Mouse (Mus musculus) heart, embryonic 11.5 days (tissue): ENCODE results near the gene Sumo1. TPM values are rescaled to one million over a fixed set of nuclear protein-coding genes. Genes with fewer than 3 reads are reported as not detected.

Experiments used
- ATAC-seq: fragments of 200-750 bp; cut with Nextera tagmentation; replicated peaks from 2 replicates; pipeline ENCODE4 v1.8.0; 2017; ENCODE audit warnings: moderate library complexity; ENCODE audit not compliant: insufficient number of reproducible peaks, low FRiP score, low TSS enrichment
- H3K27ac ChIP-seq: fragments of 300-500 bp; sonication (generic); 2 replicates; pipeline ENCODE4 v1.5.1; 2014; ENCODE audit warnings: mild to moderate bottlenecking, low read depth, low read length
- H3K27me3 ChIP-seq: fragments of 300-500 bp; sonication (generic); 2 replicates; pipeline ENCODE4 v1.6.1; 2014; ENCODE audit warnings: mild to moderate bottlenecking, low read length, mixed read lengths; ENCODE audit not compliant: control insufficient read depth, insufficient read depth
- H3K36me3 ChIP-seq: fragments of 300-500 bp; sonication (generic); 2 replicates; pipeline ENCODE4 v1.6.1; 2014; ENCODE audit warnings: mild to moderate bottlenecking, low read length, moderate library complexity, mixed read lengths; ENCODE audit not compliant: control insufficient read depth, insufficient read depth
- H3K4me1 ChIP-seq: fragments of 300-500 bp; sonication (generic); 2 replicates; pipeline ENCODE4 v1.6.1; 2014; ENCODE audit warnings: low read length; ENCODE audit not compliant: control insufficient read depth, insufficient read depth
- H3K4me2 ChIP-seq: fragments of 300-500 bp; sonication (generic); 2 replicates; pipeline ENCODE4 v1.6.1; 2014; ENCODE audit warnings: mild to moderate bottlenecking, moderate library complexity
- H3K4me3 ChIP-seq: fragments of 300-500 bp; sonication (generic); 2 replicates; pipeline ENCODE4 v1.5.1; 2014; ENCODE audit warnings: low read depth, low read length
- H3K9ac ChIP-seq: fragments of 300-500 bp; sonication (generic); 2 replicates; pipeline ENCODE4 v1.6.1; 2014; ENCODE audit warnings: mild to moderate bottlenecking, low read depth, low read length, moderate library complexity
- H3K9me3 ChIP-seq: fragments of 300-500 bp; sonication (generic); replicated peaks from 2 replicates; pipeline ENCODE4 v1.6.1; 2016; ENCODE audit warnings: low read length; ENCODE audit not compliant: control insufficient read depth
- WGBS: fragments of 180-500 bp; shearing (Covaris S2); extraction: QIAGEN DNeasy Blood & Tissue Kit; methylation state at CpG from one replicate; pipeline ENCODE4 v1.1.7; 2014; ENCODE audit not compliant: insufficient replicate concordance; 5-methylcytosine and 5-hydroxymethylcytosine counted together
- polyA plus RNA-seq: library from polyadenylated mRNA; unstranded; fragments of >200 nt; fragmentation: Nextera tagmentation; extraction: Ambion mirVana; gene quantifications from 2 replicates; pipeline ENCODE4 v1.2.1, GENCODE M21; 2014

Sumo1 gene
- polyA plus RNA-seq, 1 experiment from 2014 or later: 300 TPM

GRCm38 (mm10) chr1:59629194-59629593 is 41.4 kb downstream of the Sumo1 start:
- no peak for ATAC-seq
- no peaks in the 10 kb centered on the region for H3K36me3 ChIP-seq
- H3K27ac ChIP-seq: no peak overlapping the region
- peaks cover 5% of the 10 kb centered on the region; the same call in 1 of the 2 replicates for H3K4me1 ChIP-seq
- H3K9me3 ChIP-seq: no peaks in the 10 kb centered on the region
- H3K4me3 ChIP-seq: no peak overlapping the region
- WGBS: 43% methylated on average over 6 of the region's 6 CpGs
- H3K4me2 ChIP-seq: no peak overlapping the region
- no peak overlapping the region for H3K9ac ChIP-seq
- H3K27me3 ChIP-seq: no peaks in the 10 kb centered on the region

- Histone ChIP-seq H3K4me2 (no peak overlapping the region), H3K27me3 (no peaks in the 10 kb centered on the region), H3K9ac (no peak overlapping the region), H3K4me1 (no peaks in the 10 kb centered on the region), H3K27ac (no peak overlapping the region), H3K4me3 (no peak overlapping the region), H3K36me3 (no peaks in the 10 kb centered on the region), H3K9me3 (no peaks in the 10 kb centered on the region)
- WGBS: 81% methylated on average over 5 of the region's 5 CpGs
- no peak for ATAC-seq
These were observed 45.2 kb downstream of the Sumo1 start for GRCm38 (mm10) chr1:59625410-59625809.

- Histone ChIP-seq H3K4me3 (no peak overlapping the region), H3K4me2 (no peak overlapping the region), H3K9me3 (no peaks in the 10 kb centered on the region), H3K9ac (no peak overlapping the region), H3K27ac (no peak overlapping the region), H3K27me3 (no peaks in the 10 kb centered on the region), H3K4me1 (no peaks in the 10 kb centered on the region), H3K36me3 (no peaks in the 10 kb centered on the region)
- WGBS: 25% methylated on average over 5 of the region's 5 CpGs
- ATAC-seq: no peak; the same call in 1 of the 2 replicates
These were observed 47.2 kb downstream of the Sumo1 start for GRCm38 (mm10) chr1:59623325-59624017.

GRCm38 (mm10) chr1:59619201-59619600 is 51.4 kb downstream of the Sumo1 start:
- WGBS: 83% methylated on average over 10 of the region's 10 CpGs
- Histone ChIP-seq H3K4me3 (no peak overlapping the region), H3K27me3 (no peaks in the 10 kb centered on the region), H3K9me3 (no peaks in the 10 kb centered on the region), H3K9ac (no peak overlapping the region), H3K4me1 (no peaks in the 10 kb centered on the region), H3K4me2 (no peak overlapping the region), H3K27ac (no peak overlapping the region), H3K36me3 (no peaks in the 10 kb centered on the region)
- ATAC-seq: no peak

GRCm38 (mm10) chr1:59615021-59615420 is 55.6 kb downstream of the Sumo1 start:
- ATAC-seq: no peak
- H3K27ac ChIP-seq: no peak overlapping the region
- no peaks in the 10 kb centered on the region for H3K4me1 ChIP-seq
- H3K36me3 ChIP-seq: no peaks in the 10 kb centered on the region
- no peak overlapping the region for H3K9ac ChIP-seq
- H3K27me3 ChIP-seq: no peaks in the 10 kb centered on the region
- no peaks in the 10 kb centered on the region for H3K9me3 ChIP-seq
- 77% methylated on average over 2 of the region's 2 CpGs for WGBS
- H3K4me3 ChIP-seq: no peak overlapping the region
- H3K4me2 ChIP-seq: no peak overlapping the region

GRCm38 (mm10) chr1:59613795-59614194 is 56.8 kb downstream of the Sumo1 start:
- Histone ChIP-seq H3K4me2 (no peak overlapping the region), H3K9me3 (no peaks in the 10 kb centered on the region), H3K4me3 (no peak overlapping the region), H3K27me3 (no peaks in the 10 kb centered on the region), H3K27ac (no peak overlapping the region), H3K36me3 (no peaks in the 10 kb centered on the region), H3K9ac (no peak overlapping the region), H3K4me1 (no peaks in the 10 kb centered on the region)
- WGBS: 46% methylated on average over 6 of the region's 6 CpGs
- ATAC-seq: no peak

GRCm38 (mm10) chr1:59610929-59611328 is 59.7 kb downstream of the Sumo1 start:
- Histone ChIP-seq H3K36me3 (no peaks in the 10 kb centered on the region), H3K4me3 (no peak overlapping the region), H3K27ac (no peak overlapping the region), H3K4me2 (no peak overlapping the region), H3K27me3 (no peaks in the 10 kb centered on the region), H3K9ac (no peak overlapping the region), H3K4me1 (no peaks in the 10 kb centered on the region), H3K9me3 (no peaks in the 10 kb centered on the region)
- ATAC-seq: no peak
- WGBS: 87% methylated on average over 3 of the region's 3 CpGs

- H3K4me3 ChIP-seq: no peak overlapping the region
- no peaks in the 10 kb centered on the region for H3K36me3 ChIP-seq
- H3K27me3 ChIP-seq: no peaks in the 10 kb centered on the region
- WGBS: 60% methylated on average over 10 of the region's 10 CpGs
- H3K27ac ChIP-seq: peak overlapping the region; percentile 29; the same call in 1 of the 2 replicates
- 0 out of 2 replicates have a peak, but pooled peaks have one; percentile 49 for ATAC-seq
- H3K4me1 ChIP-seq: no peaks in the 10 kb centered on the region
- H3K9ac ChIP-seq: no peak overlapping the region
- H3K9me3 ChIP-seq: no peaks in the 10 kb centered on the region
- no peak overlapping the region for H3K4me2 ChIP-seq
These were observed 60.7 kb downstream of the Sumo1 start for GRCm38 (mm10) chr1:59609896-59610295.

GRCm38 (mm10) chr1:59609458-59609857 is 61.2 kb downstream of the Sumo1 start:
- Histone ChIP-seq H3K36me3 (no peaks in the 10 kb centered on the region), H3K4me3 (no peak overlapping the region), H3K4me2 (no peak overlapping the region), H3K9ac (no peak overlapping the region), H3K9me3 (no peaks in the 10 kb centered on the region), H3K27ac (peak overlapping the region; percentile 29; the same call in 1 of the 2 replicates), H3K4me1 (no peaks in the 10 kb centered on the region), H3K27me3 (no peaks in the 10 kb centered on the region)
- ATAC-seq: no peak
- 75% methylated on average over 4 of the region's 4 CpGs for WGBS
